ENCODE assay signal across 7 mouse cellular contexts in the genomic region with DNA sequence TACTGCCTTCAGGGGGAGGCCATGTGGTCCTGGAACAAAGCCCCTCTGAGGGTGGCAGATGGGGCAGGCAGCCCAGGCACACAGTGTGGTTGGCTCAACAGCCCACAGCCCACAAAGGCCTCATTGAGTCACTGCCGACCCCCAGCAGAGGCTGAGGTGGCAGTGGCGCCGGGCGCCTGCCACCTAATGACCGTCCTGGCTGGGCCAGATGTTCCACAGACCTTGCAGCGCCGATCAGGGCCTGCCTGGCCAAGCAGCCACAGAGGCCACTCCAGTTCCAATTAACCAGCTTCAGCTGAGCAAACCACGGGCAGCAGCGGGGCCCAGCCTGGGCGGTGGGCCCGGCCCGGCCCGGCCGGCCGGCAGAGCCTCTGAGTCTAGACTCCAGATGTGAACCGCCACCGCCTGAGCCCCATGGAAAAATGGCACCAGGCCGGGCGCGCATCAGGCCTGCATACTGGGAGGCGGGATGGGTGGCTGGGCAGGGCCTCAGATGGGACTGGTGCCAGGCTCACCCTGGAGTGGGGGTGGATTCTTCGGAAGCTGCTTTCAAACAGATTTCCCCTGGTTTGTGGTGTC. TPM values are rescaled to one million over a fixed set of nuclear protein-coding genes. Genes with fewer than 3 reads are reported as not detected.
DNase-seq lines count a peak whose midpoint lies in the region; ATAC-seq and TF ChIP-seq lines count a peak whose summit lies in the region.

No protein-coding gene starts in this region.

- WGBS in hindbrain, postnatal 0 days, result 29% methylated on average over 22 of the region's 22 CpGs
- 70% methylated on average over 22 of the region's 22 CpGs for WGBS in midbrain, embryonic 13.5 days

- H3K27me3 ChIP-seq in hindbrain, postnatal 0 days (ENCODE audit: insufficient read depth, low read length), result no peaks in the 10 kb centered on the region
- no peaks in the 10 kb centered on the region for H3K27me3 ChIP-seq in midbrain, embryonic 13.5 days

- no peaks in the 10 kb centered on the region for H3K9me3 ChIP-seq in hindbrain, postnatal 0 days (ENCODE audit: low read length)
- H3K9me3 ChIP-seq in midbrain, embryonic 13.5 days, result no peaks in the 10 kb centered on the region

- H3K9ac ChIP-seq in hindbrain, postnatal 0 days (replicated peaks; ENCODE audit: low read length), result 0 out of 2 replicates have a peak overlapping the region, but pooled peaks have one; percentile 43
- peak overlapping the region; percentile 2; the same call in 1 of the 2 replicates for H3K9ac ChIP-seq in midbrain, embryonic 13.5 days (replicated peaks)

- ATAC-seq in hindbrain, postnatal 0 days, result peak; percentile 70
- peak; percentile 46 for ATAC-seq in midbrain, embryonic 13.5 days
- no peak for ATAC-seq in megakaryocyte-erythroid progenitor cell, adult 5-6 weeks (replicated peaks; ENCODE audit: low FRiP score, low TSS enrichment, poor library complexity, severe bottlenecking)

- intact Hi-C loops in gastrocnemius, postnatal 14 days (cut with DNase I; ENCODE audit: low total_unique reads), result no loop called here
- intact Hi-C loops in left cerebral cortex, adult 2 months (cut with DNase I), result loop anchor here (2.0 kb wide), 1 partner anchor 29 kb away; no protein-coding TSS in a partner anchor

- H3K4me3 ChIP-seq in hindbrain, postnatal 0 days (ENCODE audit: low read length), result no peak overlapping the region
- H3K4me3 ChIP-seq in left cerebral cortex, adult 2 months, result no peak overlapping the region
- H3K4me3 ChIP-seq in midbrain, embryonic 13.5 days (replicated peaks), result no peak overlapping the region

- no peak for TF ChIP-seq CTCF in hindbrain, postnatal 0 days (IDR thresholded peaks at IDR 0.05; ENCODE audit: low read depth)
- TF ChIP-seq CTCF in left cerebral cortex, adult 2 months (IDR thresholded peaks at IDR 0.05), result no peak

- peak overlapping the region; percentile 84 for H3K27ac ChIP-seq in hindbrain, postnatal 0 days
- peak overlapping the region; percentile 88 for H3K27ac ChIP-seq in left cerebral cortex, adult 2 months
- H3K27ac ChIP-seq in midbrain, embryonic 13.5 days, result peak overlapping the region; percentile 58

- peaks cover 14% of the 10 kb centered on the region; the same call in 1 of the 2 replicates for H3K4me1 ChIP-seq in hindbrain, postnatal 0 days (ENCODE audit: insufficient read depth, low read length)
- H3K4me1 ChIP-seq in midbrain, embryonic 13.5 days (replicated peaks), result peaks cover 28% of the 10 kb centered on the region

- peak; percentile 85 for DNase-seq in adipocyte (ENCODE audit: low spot score)
- DNase-seq in cerebellum, postnatal 14 days, result peak; percentile 70 to 79
- DNase-seq in gastrocnemius, postnatal 14 days, result peak; percentile 83
- peak; percentile 71 for DNase-seq in hindbrain, postnatal 0 days (ENCODE audit: low spot score)
- DNase-seq in left cerebral cortex, adult 2 months (ENCODE audit: extremely low spot score in 1 of 2, low spot score in 2 of 2), result peak; percentile 40 to 47

- peak overlapping the region; percentile 11; the same call in 1 of the 2 replicates for H3K4me2 ChIP-seq in hindbrain, postnatal 0 days (ENCODE audit: low read depth, low read length)
- H3K4me2 ChIP-seq in midbrain, embryonic 13.5 days (replicated peaks), result no peak overlapping the region

- H3K36me3 ChIP-seq in hindbrain, postnatal 0 days (ENCODE audit: insufficient read depth, low read length), result peaks cover 35% of the 10 kb centered on the region
- peaks cover 62% of the 10 kb centered on the region for H3K36me3 ChIP-seq in midbrain, embryonic 13.5 days

RNA-seq across cellular contexts. Expression of gene Mcts2, which starts 19.2 kb away (rescaled TPM):
- 10 to 100 TPM; 11.9 to 13.8 TPM for total RNA-seq in gastrocnemius, postnatal 14 days (2021)
- 9.0 and 14.0 TPM in 2 replicates for total RNA-seq in hindbrain, postnatal 0 days (2014; rRNA removed)
- 29.4 and 31.2 TPM in 2 replicates for polyA plus RNA-seq in hindbrain, postnatal 0 days (2015; fragmentation: Nextera tagmentation; extraction: Ambion mirVana)
- 10 to 100 TPM; 17.6 to 19.8 TPM for total RNA-seq in left cerebral cortex, adult 2 months (2021)
- polyA plus RNA-seq in midbrain, embryonic 13.5 days (2015; fragmentation: Nextera tagmentation; extraction: Ambion mirVana), result 42.7 and 44.1 TPM in 2 replicates
- 12.5 and 20.3 TPM in 2 replicates for total RNA-seq in megakaryocyte-erythroid progenitor cell, adult 5-6 weeks (2014; fragmentation: Nextera tagmentation)
- total RNA-seq in megakaryocyte-erythroid progenitor cell, adult 5-6 weeks (2017), result 5.8 and 6.2 TPM in 2 replicates

RNA-seq across cellular contexts. Expression of gene Id1, which starts 30.0 kb away (rescaled TPM):
- total RNA-seq in gastrocnemius, postnatal 14 days (2021), result 10 to 100 TPM; 12.5 to 17.3 TPM
- total RNA-seq in hindbrain, postnatal 0 days (2014; rRNA removed), result 142 and 198 TPM in 2 replicates
- 99.3 and 104 TPM in 2 replicates for polyA plus RNA-seq in hindbrain, postnatal 0 days (2015; fragmentation: Nextera tagmentation; extraction: Ambion mirVana)
- total RNA-seq in left cerebral cortex, adult 2 months (2021), result 10 to 100 TPM; 22.4 to 24.2 TPM
- polyA plus RNA-seq in midbrain, embryonic 13.5 days (2015; fragmentation: Nextera tagmentation; extraction: Ambion mirVana), result 32.8 and 39.4 TPM in 2 replicates
- total RNA-seq in megakaryocyte-erythroid progenitor cell, adult 5-6 weeks (2014; fragmentation: Nextera tagmentation), result not detected in 2 replicates
- not detected in 2 replicates for total RNA-seq in megakaryocyte-erythroid progenitor cell, adult 5-6 weeks (2017)

RNA-seq across cellular contexts. Expression of gene H13, which starts 36.8 kb away (rescaled TPM):
- 10 to 100 TPM; 45.8 to 49.1 TPM for total RNA-seq in gastrocnemius, postnatal 14 days (2021)
- 182 and 196 TPM in 2 replicates for total RNA-seq in hindbrain, postnatal 0 days (2014; rRNA removed)
- 162 and 163 TPM in 2 replicates for polyA plus RNA-seq in hindbrain, postnatal 0 days (2015; fragmentation: Nextera tagmentation; extraction: Ambion mirVana)
- total RNA-seq in left cerebral cortex, adult 2 months (2021), result 10 to 100 TPM; 77.2 to 82.2 TPM
- polyA plus RNA-seq in midbrain, embryonic 13.5 days (2015; fragmentation: Nextera tagmentation; extraction: Ambion mirVana), result 171 and 181 TPM in 2 replicates
- 66.9 and 68.1 TPM in 2 replicates for total RNA-seq in megakaryocyte-erythroid progenitor cell, adult 5-6 weeks (2014; fragmentation: Nextera tagmentation)
- total RNA-seq in megakaryocyte-erythroid progenitor cell, adult 5-6 weeks (2017), result 56.1 and 69.1 TPM in 2 replicates

RNA-seq across cellular contexts. Expression of gene Cox4i2, which starts 47.9 kb away (rescaled TPM):
- total RNA-seq in gastrocnemius, postnatal 14 days (2021), result 1 to 10 TPM; 5.9 to 6.0 TPM
- 2.1 and 7.1 TPM in 2 replicates for total RNA-seq in hindbrain, postnatal 0 days (2014; rRNA removed)
- polyA plus RNA-seq in hindbrain, postnatal 0 days (2015; fragmentation: Nextera tagmentation; extraction: Ambion mirVana), result 4.8 and 6.1 TPM in 2 replicates
- total RNA-seq in left cerebral cortex, adult 2 months (2021), result 1 to 10 TPM; 1.7 to 1.9 TPM
- 4.1 and 5.5 TPM in 2 replicates for polyA plus RNA-seq in midbrain, embryonic 13.5 days (2015; fragmentation: Nextera tagmentation; extraction: Ambion mirVana)
- not detected in 2 replicates for total RNA-seq in megakaryocyte-erythroid progenitor cell, adult 5-6 weeks (2014; fragmentation: Nextera tagmentation)
- total RNA-seq in megakaryocyte-erythroid progenitor cell, adult 5-6 weeks (2017), result not detected in 2 replicates

Comparison
In these comparisons a context has a peak if more than half of its experiments do, and no peak if none do; other contexts are left out.
1. RNA of gene Id1, which starts 30.0 kb away (total RNA-seq): 142 to 198 TPM in hindbrain, postnatal 0 days, 22.4 to 24.2 TPM in left cerebral cortex, adult 2 months and 12.5 to 17.3 TPM in gastrocnemius, postnatal 14 days; not detected in megakaryocyte-erythroid progenitor cell, adult 5-6 weeks; every median in the first group is over 10 times any median in the second.
2. Peak in every context shown above with its lines, with median percentiles within 50 percentile points of each other: DNase-seq and H3K27ac ChIP-seq.